Mouse (Mus musculus) retina, embryonic 14.5 days (tissue): ENCODE measurements at regions not wholly inside any gene's neighbourhood (a gene's known extent, or its start where the extent isn't known, plus 50 kb on each side); places are given as distances from the start of the nearest gene placed in this dataset.

Source experiments
- DNase-seq: peaks from one replicate; pipeline ENCODE4 v3.0.0-alpha.2; 2015; ENCODE audit warnings: low spot score

DNA sequence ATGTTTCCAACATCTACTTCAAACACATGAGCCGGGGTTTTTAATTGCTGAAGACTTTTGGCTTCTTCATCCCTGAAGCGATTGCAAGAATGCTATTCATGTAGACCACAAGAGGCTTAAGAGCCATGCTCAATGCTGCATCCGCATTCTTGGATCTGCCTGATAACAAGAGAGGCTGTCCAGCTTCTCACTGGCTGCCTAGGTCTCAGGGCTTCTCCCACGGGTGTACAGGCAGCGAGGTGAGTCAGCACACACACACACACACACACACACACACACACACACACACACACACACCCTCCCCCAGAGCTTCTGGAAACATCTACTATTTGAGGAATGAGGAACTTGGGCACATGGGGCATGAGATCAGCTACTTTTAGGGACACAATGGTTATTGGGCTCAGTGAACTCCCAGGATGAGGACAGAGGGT, 261.1 kb downstream of the Tgfb2 start:
- DNase-seq: peak; percentile 10

DNA sequence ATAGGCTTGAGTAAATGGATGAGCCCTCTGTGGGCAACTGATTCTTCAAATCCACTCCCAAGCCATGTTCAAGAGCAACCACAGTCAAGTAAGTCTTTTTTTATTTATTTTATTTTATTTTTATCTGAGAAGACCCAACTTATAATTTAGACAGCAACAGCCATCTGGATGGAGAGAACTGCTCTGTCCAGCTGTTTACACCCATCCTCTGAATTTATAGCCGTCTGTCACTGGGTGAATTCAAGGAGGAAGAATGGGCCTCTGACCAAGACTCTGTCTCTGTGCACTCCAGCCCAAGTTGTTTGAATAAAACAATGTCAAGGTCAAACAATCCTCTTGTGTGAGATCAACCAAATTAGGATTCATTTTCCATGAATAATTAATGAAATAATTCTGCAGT, 263.6 kb downstream of the Tgfb2 start:
- DNase-seq: no peak

DNA sequence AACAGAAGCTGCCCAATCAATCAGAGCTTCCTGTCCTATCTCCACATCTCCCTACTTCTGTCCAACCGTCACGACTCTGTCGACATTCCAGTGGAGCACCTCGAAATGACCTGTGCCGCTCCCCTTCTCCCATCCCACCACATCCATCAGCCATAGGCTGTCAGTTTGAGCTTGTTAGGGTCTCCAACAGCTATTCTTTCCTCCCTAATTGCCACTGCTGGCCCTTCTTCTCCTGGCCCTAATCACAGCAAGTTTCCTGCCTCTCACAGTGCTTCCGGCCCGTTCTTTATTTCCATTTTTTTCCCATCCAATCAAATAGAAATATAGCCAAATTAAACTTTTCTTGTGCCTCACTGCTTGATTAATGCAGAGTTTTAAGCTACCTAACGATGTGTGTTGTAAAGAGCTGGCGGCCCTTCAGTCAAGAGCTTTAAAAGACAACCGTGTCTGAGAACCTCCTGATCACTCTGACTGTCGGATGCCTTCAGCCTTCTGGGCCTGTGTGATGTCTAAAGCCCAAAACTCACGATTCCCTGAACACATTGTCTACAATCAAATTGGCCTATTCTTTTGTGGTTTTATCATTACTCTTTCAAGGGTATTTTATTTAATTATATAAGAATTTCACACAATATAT, 270.3 kb downstream of the Tgfb2 start:
- peak; percentile 71 for DNase-seq

DNA sequence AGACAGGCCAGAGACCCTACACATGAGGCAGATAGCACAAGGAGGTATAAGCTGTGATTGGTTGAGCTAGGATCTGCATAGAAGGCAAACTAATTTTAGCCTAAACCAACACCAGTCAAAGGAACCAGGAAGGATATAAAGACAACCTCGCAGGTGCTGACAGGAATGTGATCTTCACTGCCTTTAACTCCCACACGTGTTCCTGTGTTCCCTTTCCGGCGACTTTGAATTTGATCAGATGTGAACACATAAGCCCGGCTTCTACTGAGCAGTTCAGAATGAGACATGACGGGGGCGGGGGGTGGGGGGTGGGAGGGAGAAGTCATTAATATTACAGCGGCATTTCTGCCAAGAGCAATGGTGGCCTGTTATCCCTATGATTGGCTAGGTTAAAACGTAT, 271.0 kb downstream of the Tgfb2 start:
- no peak for DNase-seq

DNA sequence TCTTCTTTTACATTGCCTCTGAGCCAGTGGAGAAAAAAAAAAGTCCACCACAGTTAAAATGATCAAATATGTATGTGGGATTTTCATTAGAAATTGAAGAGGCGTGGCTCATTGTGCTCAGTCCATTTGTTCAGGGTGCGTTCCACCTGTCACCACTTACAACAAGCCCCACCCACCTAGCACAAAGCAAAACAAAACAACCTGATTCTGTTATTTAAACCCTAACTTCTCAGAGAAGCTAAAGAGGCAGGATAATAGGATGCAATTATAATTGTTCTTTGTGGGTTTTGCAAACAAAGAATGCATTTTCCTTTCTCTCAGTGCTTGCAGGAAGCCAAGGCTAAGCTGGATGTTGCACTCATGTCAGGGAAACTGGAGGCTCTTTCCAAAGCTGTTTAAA, 271.8 kb downstream of the Tgfb2 start:
- DNase-seq: no peak

DNA sequence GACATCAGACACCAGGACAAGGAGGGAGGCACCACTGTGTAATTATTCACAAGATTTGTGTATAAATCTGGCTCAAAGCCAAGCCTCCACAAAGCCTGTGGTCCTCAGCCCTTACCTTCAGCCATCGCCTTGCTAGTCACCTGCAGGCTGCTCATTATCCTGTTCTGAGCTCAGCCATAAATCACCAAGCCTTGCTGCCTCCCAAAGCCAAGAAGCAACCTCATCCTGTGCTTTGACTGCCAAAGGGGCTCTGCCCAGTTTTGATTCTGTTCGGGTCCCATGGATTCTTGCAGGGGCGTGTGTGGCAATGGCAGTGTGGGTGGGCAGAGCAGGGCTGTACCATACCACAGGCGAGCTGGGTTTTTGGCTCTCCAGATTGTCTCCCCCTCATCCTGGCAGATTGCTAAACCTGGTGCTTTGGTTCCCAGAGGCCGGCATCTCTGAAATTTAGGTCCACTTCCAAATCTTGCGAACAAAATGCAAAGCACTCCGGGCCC, 272.6 kb downstream of the Tgfb2 start:
- DNase-seq: no peak

DNA sequence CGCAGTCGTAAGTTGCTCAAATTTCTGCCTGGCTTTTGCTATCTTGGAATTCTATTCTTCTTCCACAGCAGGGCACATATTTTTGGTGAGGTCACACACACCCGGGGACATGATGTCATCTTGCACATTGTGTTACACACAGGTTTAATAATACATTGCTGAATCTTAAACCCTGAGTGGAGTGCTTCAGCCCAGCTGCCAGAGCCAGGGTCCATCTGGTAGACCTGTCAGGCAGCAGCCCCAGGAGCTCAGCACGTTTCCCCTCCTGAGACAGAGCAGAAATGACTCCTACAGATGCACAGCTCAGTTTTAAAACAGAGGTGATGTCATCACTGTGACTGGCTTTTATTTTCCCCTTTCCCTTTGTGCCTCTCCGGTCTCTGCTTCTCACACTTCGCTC, 280.4 kb downstream of the Tgfb2 start:
- no peak for DNase-seq

DNA sequence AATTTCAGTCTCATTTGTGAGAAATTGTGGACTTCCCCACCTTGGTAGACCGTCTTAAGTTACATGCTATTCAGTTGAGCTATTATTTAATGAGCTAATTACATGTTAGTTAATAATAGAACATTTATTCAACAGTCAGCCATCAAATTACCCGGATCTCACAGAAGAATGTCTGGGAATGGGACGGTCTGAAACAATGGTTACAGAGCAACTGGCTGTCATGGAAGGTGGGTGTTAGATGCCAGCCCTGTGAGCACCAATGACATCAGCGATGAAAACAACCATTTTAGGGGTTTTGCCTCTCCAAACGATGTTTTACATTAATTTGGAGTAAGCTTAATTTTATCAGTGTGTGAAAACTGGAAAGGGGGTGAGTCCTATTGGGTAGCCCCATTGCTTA, 281.7 kb downstream of the Tgfb2 start:
- DNase-seq: no peak

DNA sequence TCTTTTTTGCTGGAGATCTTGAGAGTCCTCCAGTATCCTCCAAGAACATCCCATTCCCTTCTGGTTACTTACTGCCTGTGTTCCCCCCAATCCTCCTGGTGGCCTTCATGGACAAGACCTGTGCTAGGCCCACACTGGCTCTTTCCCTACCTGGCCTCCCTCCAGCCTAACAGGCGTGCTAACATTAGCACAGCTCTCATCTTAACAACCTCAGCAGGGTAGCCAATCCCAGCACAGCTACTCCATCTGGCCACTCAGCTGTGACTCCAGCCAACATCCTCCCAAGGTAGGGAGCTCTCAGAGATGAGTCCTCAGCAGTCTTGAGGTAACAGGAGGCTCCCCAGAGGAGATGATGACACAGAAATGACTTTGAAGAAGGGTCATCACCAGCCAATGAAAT, 288.7 kb downstream of the Tgfb2 start:
- DNase-seq: no peak

DNA sequence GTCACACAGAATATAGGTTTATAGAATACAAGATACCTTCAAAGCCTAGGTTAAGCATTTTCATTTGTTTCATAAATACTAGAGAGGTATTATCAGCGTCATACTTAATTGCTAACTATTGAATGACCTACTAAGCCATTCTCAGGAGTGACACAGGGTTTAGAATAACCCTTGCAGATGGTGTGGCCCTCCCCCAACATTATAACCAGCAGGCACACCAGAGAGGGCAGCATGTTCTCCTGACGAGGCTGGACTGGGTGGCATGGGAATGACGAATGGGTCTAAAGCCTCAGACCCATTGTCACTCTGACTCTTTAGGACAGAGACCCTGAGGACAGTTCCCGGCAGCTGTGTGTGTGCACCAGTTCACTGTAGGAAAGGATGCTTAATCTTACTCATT, 290.5 kb downstream of the Tgfb2 start:
- DNase-seq: no peak

DNA sequence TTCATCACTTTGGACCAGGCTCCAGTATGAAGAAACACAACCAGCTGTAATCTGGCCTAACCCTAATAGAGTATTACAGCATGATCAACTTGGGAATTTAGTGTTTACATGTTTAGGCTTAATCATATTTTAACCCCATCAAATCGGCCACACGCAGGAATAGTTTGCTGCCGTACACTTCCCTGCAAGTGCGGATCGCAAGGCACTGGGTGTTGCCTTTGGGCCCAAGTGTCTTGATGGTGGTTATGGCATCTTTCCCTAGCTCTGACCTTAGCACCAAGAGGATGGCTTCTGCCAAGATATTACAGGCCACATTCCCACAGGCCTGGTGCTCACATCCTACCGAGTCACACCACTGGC, 291.9 kb downstream of the Tgfb2 start:
- DNase-seq: no peak

DNA sequence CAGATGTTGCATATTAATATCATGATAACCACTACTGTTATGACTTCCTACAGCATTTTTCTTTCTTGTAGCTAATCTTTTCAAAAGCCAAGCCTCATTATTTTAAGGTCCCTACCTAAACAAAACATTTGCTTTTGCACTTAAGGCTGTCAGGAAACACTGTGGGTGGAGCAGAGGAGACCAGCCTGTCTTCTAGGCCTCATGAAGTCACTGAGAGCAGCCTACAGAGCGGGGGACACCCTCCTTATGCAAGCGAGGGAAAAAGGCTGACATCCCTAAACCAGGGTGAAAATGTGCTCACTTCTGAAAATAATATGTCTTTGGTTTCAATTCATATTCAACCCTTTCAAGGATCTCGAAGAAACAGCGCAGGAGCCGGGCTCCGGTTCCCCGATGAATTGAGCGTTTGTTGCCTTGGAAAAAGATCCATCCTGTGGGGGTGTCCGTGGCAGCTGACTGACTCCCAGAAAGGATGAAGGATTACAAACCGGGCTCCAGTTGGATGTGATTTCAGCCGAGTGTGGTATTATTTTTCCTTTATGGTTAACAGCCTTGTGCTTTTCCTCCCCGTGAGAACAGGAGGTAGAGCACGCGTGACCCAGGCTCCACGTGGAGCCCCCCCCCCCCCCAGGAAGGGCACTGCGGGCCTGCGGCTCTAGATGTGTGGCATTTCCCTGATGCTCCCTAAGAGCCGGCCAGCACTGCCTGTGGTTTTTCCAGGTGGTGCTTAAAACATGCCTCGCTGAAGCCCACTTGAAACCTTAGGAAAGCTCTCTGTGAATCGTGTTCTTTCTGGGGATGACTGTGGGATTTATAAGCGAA, 292.5 kb downstream of the Tgfb2 start:
- DNase-seq: no peak

DNA sequence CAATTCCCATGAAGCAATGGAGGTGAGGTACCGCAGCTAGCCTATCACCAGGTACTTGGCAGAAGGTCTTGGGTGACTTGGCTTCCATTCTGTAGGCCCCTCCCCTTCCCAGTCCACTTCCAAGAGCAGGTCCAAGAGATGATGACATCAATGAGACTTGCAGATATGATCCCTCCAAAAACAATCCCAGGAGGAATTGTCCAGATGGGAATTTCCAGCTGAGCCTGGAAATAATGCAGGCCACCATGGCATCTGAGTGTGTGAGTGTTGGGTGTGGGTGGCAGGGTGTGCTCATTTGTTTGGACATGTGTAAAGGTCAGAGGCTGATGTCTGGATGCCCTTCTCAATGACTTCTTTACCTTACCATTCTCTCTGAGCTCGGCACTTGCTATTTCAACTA, 293.5 kb downstream of the Tgfb2 start:
- no peak for DNase-seq

DNA sequence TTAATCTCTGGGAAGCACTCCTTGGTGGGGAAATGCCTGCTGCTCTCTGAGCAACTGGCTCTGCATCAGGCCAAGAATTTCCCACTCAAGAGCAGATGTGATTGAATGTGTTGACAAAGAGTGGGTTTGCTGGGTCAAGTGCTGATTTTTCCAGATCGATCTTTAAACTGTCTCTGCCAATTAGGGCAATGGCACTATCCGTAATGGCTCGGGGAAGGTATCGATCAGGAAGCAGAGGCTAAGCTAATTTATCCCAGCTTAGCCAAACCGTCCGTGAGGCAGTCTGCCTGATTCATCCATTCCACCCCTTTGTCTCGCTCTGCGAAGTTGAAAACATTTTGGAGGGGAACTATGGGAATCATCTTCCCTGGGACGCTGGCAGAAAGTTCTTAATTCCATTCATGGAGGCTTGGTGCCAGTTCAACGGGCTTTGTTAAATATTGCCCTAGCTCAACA, 291.9 kb upstream of the Lyplal1 start:
- peak; percentile 69 for DNase-seq

DNA sequence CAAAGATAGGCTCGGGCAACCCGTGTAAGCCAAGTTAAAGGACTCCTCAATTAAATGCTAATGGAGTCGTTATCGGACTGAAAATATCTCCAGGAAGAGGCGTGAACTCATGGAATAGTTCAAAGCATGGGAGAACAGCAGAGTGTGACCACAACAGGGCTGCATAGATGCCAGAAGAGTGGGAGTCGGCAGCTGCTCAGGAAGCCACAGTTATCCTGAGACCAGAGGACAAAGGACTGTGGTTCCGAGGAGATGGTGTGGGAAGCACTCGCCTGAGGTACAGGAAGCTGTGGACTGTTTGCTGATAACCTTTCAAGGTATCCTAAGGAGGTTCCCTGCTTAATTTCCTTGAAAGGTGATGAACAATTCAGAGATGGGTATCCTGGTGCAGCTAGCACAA, 290.5 kb upstream of the Lyplal1 start:
- peak; percentile 12 for DNase-seq

DNA sequence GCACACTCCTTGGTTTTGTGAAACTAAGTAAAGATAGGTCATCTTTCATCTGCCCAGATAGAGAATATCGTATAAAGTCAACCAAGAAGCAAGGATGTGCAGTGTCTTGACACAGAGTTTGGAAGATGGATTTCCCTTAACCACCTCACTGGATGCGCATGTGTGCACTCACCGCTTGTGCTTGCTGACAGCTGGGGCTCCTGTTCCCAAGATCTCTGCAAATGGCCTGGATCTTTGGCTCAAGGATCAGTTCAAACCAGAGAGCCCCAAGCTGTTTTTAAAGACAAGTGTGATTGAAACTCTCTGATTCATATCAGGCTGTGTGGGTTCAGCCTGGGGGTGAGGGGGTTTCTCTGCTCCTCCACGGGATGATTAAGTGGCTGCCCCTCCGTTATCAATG, 288.6 kb upstream of the Lyplal1 start:
- no peak for DNase-seq

DNA sequence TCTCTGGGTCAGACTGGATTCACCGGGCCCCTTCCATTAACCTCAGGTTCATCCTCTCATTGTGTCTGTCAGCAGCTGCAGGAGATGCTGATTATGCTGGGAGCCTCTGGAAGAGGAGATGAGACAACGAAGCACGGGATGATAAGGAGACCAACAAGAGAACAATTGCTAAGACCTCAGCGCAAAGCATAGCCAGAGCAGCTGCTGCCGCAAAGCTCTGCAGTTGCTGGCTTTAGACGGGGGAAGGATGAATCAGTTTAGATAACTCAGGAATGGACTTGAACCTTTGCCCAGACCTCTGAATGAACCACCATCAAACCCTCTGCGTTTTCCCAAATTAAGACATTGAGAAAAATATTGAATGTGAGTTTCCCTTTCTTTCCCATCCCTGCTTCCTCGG, 282.7 kb upstream of the Lyplal1 start:
- peak; percentile 21 for DNase-seq

DNA sequence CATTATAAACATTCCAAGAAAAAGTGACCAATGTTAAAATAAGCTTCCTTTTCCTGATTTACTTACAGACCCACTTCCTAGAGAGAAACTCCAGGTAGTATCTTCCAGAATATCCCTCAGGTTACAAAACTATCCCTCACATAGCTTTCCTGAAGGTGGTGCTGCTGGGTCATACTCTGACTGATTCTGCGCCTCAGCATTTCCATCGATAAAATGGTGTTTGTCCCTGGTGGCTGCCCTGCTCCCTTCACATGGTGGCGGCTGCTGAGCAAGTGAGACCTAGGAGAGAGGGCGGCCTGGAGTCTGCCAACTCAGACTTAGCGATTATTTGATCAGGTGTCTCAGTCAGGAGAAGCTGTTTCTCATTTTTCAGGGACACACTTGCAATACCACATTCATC, 275.9 kb upstream of the Lyplal1 start:
- DNase-seq: peak; percentile 32

DNA sequence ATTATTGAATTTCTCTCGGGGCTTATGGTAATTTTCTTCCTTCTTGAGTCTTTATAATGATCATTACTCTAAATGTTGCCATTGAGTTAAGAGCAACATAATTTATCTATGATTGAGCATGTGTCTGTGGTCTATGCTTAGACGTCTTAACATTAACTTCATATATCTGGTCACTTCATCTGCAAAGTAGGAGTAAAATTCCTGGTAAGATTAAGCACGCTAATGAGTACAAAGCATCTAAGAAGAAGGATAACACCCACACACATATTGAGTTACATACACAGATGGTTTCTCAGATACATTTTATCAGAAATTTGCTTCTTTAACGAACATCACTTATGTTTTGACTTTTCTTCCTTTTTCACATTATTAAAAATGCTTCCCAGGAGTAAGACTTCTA, 267.3 kb upstream of the Lyplal1 start:
- no peak for DNase-seq

DNA sequence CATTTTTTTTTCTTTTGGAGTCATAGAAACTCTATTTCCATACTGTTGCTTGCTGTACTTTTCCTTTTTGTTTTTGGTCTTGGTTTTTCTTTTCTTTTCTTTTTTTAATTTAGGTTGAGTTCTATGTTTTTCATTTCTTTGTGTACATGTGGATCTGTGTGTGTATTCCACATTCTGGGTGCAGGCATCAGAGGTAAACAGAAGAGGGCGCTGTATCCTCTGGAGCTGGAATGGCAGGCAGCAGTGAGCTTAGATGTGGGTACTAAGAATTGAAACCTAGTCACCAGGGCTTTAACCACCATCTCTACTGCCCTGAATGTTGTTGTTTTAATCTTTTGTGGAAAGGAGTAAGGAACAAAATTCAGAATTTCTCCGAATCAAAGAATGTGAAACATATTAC, 266.3 kb upstream of the Lyplal1 start:
- no peak for DNase-seq

DNA sequence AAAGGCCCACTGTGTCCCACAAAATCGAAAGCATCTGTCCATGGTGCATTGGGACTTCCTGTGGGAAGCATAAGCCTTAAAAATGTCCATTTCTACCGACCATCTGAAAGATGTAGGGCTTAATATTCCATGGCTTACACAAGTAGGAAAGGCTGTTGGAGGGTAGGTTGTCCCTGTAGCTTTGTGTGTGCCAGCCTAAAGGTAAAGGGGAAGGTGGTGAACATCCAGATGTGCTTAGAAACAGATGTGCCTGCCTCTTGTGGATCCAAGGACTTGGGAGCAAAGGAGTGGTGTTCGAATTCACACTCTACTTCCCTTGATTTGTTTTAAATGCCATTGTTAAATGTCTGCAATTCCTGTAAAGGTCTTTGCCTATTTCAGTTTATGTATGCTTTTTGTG, 265.9 kb upstream of the Lyplal1 start:
- no peak for DNase-seq

DNA sequence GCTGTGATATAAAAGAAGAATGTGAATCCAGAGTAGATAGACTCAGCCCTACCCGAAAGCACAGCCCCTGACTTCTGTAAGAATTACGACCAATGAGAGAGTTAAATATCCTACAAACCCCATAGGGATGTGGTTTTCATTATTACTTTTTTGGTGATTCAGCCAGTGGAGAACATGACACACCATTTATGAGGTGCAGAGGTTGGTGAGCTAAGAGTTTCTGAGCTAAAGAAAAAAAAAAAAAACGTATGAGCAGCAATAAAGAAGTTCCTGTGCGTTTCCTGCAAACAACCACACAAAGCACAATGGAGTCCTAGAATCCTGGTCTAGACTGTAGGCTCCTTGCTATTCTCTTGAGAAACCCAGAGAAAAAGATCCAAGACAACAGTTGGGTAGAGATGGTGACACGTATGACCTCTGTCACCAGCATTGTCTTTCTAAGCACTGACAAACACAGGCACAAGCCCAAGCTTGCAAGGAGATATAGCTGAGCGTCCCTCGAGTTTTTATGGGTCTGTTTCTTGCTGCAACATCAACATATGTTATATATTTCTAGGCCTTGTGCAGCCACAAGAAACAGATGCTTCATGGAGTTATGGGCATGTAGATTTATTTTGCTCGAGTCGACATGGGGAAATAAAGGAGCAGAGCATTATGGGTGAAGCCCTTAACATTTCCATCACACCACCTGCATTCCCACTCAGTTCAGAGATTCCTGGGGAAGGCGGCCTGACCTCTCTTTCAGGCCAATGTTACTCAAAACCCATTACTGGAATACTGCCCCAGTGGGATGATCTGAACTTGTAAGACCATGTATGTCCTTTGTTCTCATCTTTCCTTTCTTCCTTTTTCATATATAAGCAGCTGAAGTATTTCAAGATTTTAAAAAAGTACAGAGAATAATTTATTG, 263.1 kb upstream of the Lyplal1 start:
- DNase-seq: no peak
